Mouse (Mus musculus) stomach, postnatal 0 days (tissue): Measurements from ENCODE around the gene Ube2s.

Experiments used
- CTCF ChIP-seq: IDR thresholded peaks from 2 replicates; pipeline ENCODE4 v1.5.1; 2016; ENCODE audit warnings: antibody characterized with exemption, low read depth, mild to moderate bottlenecking, moderate library complexity
- EP300 ChIP-seq: optimal IDR thresholded peaks from 2 replicates; pipeline ENCODE3; 2016; ENCODE audit warnings: antibody characterized with exemption

DNA sequence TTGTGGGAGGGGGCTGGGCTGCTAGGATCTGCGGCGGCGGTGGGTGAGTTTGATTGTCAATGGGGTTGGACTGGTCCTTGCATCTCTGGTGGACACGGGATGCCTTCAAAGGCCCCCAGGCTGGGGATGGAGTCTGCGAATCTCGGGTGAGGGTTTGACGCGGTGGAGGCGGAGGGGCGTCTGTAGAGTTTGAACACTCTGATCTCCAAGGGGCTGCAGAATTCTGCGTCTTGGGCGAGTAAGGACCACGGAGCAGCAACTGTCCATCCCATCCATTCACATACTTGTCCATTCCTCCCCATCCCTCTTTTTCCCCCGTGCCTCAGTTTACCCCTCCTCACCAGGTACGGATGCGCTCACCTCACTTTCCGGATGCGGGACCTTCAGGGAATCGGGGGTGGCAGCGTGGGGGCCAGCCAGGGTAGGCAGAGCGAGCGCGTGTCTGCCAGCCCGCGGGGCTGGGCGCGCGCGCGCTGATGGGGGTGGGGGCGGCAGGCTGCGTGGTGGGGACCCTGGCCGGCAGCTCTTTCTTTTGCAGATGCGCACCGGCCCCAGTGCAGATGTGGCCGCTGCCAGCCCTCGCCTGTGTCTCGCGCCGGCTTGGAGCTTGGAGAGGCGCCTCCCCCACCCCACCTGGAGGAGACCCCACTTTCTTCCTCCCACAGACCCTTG lies 32.0 kb upstream of the Ube2s start, which contains the start of gene Shisa7:
- TF ChIP-seq CTCF = no peak
- no peak for TF ChIP-seq EP300
